Mouse (Mus musculus): ENCODE measurements around the gene Fbxo39. TPM values are rescaled to one million over a fixed set of nuclear protein-coding genes. Genes with fewer than 3 reads are reported as not detected.
A peak's percentile ranks its signal among the peaks of the same experiment; 100 is the strongest.

The Fbxo39 gene
- polyA plus RNA-seq, 1 experiment = not detected

GRCm38 (mm10) chr11:72354971-72355728, 40.9 kb downstream of the Fbxo39 start:
- WGBS = 26% methylated on average over 20 of the region's 20 CpGs

DNA sequence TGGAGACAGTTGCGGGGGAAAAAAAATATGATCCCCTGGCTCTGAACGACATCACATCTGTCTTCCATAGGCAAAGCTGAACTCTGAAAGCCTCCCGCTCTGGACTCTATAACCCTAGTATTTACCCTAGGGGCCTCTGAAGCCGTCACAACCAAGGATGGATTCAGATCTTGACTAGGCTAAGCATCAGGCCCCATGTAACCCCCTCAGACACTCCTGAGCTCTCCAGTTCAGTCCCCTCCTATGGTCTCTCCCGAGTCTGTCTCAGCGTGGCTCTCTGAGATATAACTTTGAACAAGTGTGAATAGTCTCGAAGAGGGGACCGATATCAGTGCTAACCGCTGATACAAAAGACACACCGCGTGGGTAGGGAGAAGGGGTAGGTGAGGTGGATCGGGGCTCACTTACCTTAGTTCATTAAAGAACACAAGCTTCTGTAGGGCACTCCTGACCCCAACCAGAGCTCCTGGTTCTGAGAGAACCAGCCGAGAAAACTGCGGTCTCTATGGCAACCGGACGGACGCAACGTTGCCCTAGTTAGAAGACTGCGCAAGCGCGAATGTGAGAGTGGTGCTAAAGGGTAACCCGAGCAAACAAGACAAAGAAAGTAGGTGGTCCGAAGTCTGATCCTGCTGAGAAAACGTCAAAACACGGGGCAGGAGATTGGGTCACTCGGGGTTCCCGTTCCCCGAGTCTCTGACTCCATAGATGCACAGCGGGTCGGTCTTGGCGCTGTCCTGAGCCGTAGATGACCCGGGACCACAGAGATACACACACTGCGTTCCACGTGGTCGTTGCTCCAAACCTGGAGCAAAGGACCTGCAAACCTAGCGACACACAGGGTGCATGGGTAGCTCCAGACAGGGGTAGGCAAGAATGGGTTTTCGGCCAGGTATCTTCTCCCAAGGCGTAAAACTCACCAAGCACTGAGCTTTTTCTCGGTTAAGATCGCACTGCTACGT, 47.4 kb downstream of the Fbxo39 start:
- no peak for DNase-seq (ENCODE audit: low read depth, low spot score)
- 12% methylated on average over 42 of the region's 42 CpGs for whole genome bisulfite sequencing

More at GRCm38 (mm10) chr11:72354971-72355728, 40.9 kb downstream of the Fbxo39 start:
- peak; percentile 21 for DNase-seq (ENCODE audit: low read depth, low spot score)

GRCm38 (mm10) chr11:72362347-72362741, 48.1 kb downstream of the Fbxo39 start, which contains the start of gene Tekt1:
TSS of gene Tekt1 (minus strand) at chr11:72362442.
- WGBS = 30% methylated on average over 10 of the region's 10 CpGs
- DNase-seq (ENCODE audit: low read depth, low spot score) = no peak

GRCm38 (mm10) chr11:72363523-72364240, 49.4 kb downstream of the Fbxo39 start:
- WGBS = 59% methylated on average over 8 of the region's 8 CpGs

DNA sequence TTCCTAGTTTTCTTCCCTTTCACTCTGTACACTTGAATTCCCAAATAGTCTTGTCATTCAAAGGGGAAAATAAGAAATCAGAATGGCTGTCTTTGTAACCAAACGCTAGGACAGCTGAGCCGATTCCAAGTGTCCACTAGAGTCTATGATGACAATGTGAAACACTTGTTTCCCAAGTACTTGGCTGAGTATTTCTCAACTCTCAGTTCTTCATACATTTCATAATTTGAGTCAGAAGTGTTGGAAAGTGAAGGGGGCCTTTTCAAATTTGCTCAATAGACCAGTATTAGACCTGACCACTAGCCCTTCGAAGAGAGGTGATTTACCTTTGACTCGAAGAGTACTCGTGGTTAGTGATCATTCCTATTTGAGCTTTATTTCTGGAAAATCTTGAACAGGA, 50.3 kb downstream of the Fbxo39 start:
- WGBS = 94% methylated on average over 5 of the region's 5 CpGs
- no peak for DNase-seq (ENCODE audit: low read depth, low spot score)

More at GRCm38 (mm10) chr11:72363523-72364240, 49.4 kb downstream of the Fbxo39 start:
- no peak for DNase-seq (ENCODE audit: low read depth, low spot score)

GRCm38 (mm10) chr11:72366126-72366525, 51.9 kb downstream of the Fbxo39 start:
- DNase-seq (ENCODE audit: low read depth, low spot score) = no peak
- WGBS = 76% methylated on average over 9 of the region's 9 CpGs

DNA sequence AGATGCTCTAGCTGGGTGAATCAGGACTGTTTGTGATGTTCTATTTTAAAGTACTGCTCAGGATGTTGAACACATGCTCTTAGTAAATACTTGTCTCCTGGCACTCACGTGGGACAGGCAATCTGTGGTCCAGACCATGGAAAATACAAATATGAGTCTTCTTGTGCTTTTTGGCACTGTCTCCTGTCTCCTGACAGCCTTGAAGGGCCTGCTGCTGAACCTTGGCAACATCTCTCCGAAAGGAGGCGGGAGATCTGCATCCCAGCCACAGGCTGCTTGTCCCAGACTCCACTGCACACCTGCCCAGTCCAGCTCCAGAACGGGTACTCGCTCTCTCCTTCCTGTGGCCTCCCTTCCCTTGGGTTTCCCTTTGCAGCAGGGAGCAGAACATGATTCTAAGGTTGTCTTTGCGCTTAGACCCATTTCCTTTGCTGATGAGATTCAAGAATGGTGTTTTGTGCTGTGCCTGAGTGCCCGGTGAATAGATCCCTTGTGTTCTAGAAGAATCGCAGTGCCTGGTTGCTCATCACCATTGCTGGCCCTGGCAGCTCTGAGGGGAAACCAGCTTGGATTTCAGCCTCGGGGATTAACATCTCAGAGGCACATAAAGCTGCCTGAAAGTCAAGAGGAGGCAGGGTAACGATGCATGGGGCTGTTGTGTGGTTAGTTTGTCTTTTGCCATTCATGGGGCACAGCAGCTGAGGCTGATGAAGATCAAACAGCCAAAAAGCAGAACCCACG, 53.9 kb downstream of the Fbxo39 start:
- DNase-seq (ENCODE audit: low read depth, low spot score) = no peak
- WGBS = 56% methylated on average over 11 of the region's 11 CpGs

Other genes starting within 250 kb of the Fbxo39 start
- gene Pitpnm3, start 178.7 kb upstream of the Fbxo39 start, polyA plus RNA-seq (2012; rRNA removed) = 2.7 and 3.8 TPM in 2 replicates
- gene Gm43951, start 107.6 kb upstream of the Fbxo39 start, polyA plus RNA-seq (2012; rRNA removed) = 0.06 and 0.16 TPM in 2 replicates
- 3.6 and 4.3 TPM in 2 replicates for gene 4933427D14Rik, start 107.0 kb upstream of the Fbxo39 start, polyA plus RNA-seq (2012; rRNA removed)
- 159 and 188 TPM in 2 replicates for gene Txndc17, start 106.9 kb upstream of the Fbxo39 start, polyA plus RNA-seq (2012; rRNA removed)
- gene Med31, start 98.9 kb upstream of the Fbxo39 start, polyA plus RNA-seq (2012; rRNA removed) = 5.4 and 5.5 TPM in 2 replicates
- 0.07 TPM in 1 of 2 replicates, not detected in the other for gene Slc13a5, start 47.2 kb upstream of the Fbxo39 start, polyA plus RNA-seq (2012; rRNA removed)
- gene Xaf1, start 12.8 kb upstream of the Fbxo39 start, polyA plus RNA-seq (2012; rRNA removed) = 24.7 and 29.9 TPM in 2 replicates
- not detected in 2 replicates for gene Tekt1, start 48.0 kb downstream of the Fbxo39 start, polyA plus RNA-seq (2012; rRNA removed)
- gene Smtnl2, start 97.3 kb downstream of the Fbxo39 start, polyA plus RNA-seq (2012; rRNA removed) = 1.9 and 2.6 TPM in 2 replicates
- 51.0 and 54.3 TPM in 2 replicates for gene Ggt6, start 121.1 kb downstream of the Fbxo39 start, polyA plus RNA-seq (2012; rRNA removed)
- gene Mybbp1a, start 126.9 kb downstream of the Fbxo39 start, polyA plus RNA-seq (2012; rRNA removed) = 34.1 and 39.2 TPM in 2 replicates
- gene Spns2, start 175.5 kb downstream of the Fbxo39 start, polyA plus RNA-seq (2012; rRNA removed) = 15.1 and 42.2 TPM in 2 replicates
- 2.5 and 7.4 TPM in 2 replicates for gene Spns3, start 236.1 kb downstream of the Fbxo39 start, polyA plus RNA-seq (2012; rRNA removed)